ENCODE assay signal across 27 mouse cellular contexts in the genomic region with DNA sequence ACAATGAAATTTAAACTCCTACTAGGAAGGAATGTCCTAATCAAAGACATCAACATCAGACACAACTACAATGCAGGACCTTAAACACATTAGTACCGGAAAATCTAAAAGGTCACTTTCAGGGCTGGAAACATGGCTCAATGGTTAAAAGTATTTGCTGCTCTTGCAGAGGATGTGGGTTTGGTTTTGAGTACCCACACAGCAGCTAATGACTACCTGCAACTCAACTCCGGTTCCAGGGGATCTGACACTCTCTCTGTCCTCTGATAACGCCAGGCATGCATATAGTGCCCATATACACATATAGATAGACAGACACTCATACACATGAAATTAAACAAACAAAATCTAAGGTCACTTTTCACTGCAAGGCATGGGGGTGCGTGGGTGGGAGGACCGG. TPM values are rescaled to one million over a fixed set of nuclear protein-coding genes. Genes with fewer than 3 reads are reported as not detected.
"Had no signal": no experiment of that assay in that cellular context is flagged by ENCODE, and none has a peak within 500 bp of the region (broad histone marks: within the 10 kb centered on the region; RNA-seq: fewer than 3 reads in every experiment).

No protein-coding gene starts in this region.

- DNase-seq: gastrocnemius, adult 2 months; gastrocnemius, postnatal 10 days; gastrocnemius, postnatal 25 days; heart, adult 2 months; heart, postnatal 14 days; heart, postnatal 36 days; kidney, adult 11 months; kidney, adult 2 months; kidney, adult 9 months; kidney, postnatal 14 days; kidney, postnatal 36 days; layer of hippocampus, adult 9-11 months; liver; liver, embryonic 13.5 days had no signal

- ATAC-seq: hindbrain, postnatal 0 days; intestine, embryonic 16.5 days had no signal

RNA-seq across cellular contexts. Expression of a gene that starts 16.0 kb away (rescaled TPM):
- total RNA-seq: gastrocnemius, adult 2 months; gastrocnemius, postnatal 10 days; gastrocnemius, postnatal 25 days; gastrocnemius, postnatal 4 days; granulocyte monocyte progenitor cell, adult 5-6 weeks; heart, adult 2 months; heart, postnatal 14 days; heart, postnatal 36 days; hematopoietic stem cell, adult 5-6 weeks; hindbrain, postnatal 0 days had no signal
- polyA plus RNA-seq: heart, postnatal 0 days; hindbrain, embryonic 11.5 days; hindbrain, embryonic 13.5 days; intestine, embryonic 14.5 days; kidney, embryonic 15.5 days; limb, embryonic 10.5 days; limb, embryonic 12.5 days; liver, embryonic 15.5 days had no signal
